Mouse (Mus musculus) small intestine, adult 2 months (tissue): Measurements from ENCODE around the gene Tmem221.

Experiments used
- CTCF ChIP-seq: fragments of 200-500 bp; IDR thresholded peaks from 2 replicates; pipeline ENCODE4 v1.5.1; 2012; ENCODE audit warnings: low read depth, mild to moderate bottlenecking, control low read depth, inconsistent platforms, low read length, moderate library complexity, mixed read lengths; ENCODE audit not compliant: insufficient replicate concordance, insufficient read length; ENCODE audit errors: extremely low read depth
- POLR2A ChIP-seq: fragments of 200-500 bp; IDR thresholded peaks from 2 replicates; pipeline ENCODE4 v1.6.1; 2012; ENCODE audit warnings: low read depth, mild to moderate bottlenecking, control low read depth, inconsistent platforms, low read length, moderate library complexity

GRCm38 (mm10) chr8:71568387-71568937 lies 9.8 kb upstream of the Tmem221 start, which contains the start of gene Slc27a1:
- TF ChIP-seq CTCF, result no peak
- TF ChIP-seq POLR2A, result no peak
